Mouse (Mus musculus) 416B (cell line): ENCODE data around the gene Krt80.

Experiments used
- DNase-seq: peaks from one replicate; pipeline ENCODE4 v3.0.0; 2011; ENCODE audit warnings: low read depth

Krt80 gene

GRCm38 (mm10) chr15:101374879-101375278, 4.9 kb upstream of the Krt80 start:
- peak; percentile 91 for DNase-seq

- DNase-seq = no peak
These were observed 3.4 kb upstream of the Krt80 start for GRCm38 (mm10) chr15:101373286-101373898.

- no peak for DNase-seq
These were observed 2.4 kb upstream of the Krt80 start for GRCm38 (mm10) chr15:101372131-101372977.

GRCm38 (mm10) chr15:101371141-101371985, 1.4 kb upstream of the Krt80 start:
- no peak for DNase-seq

GRCm38 (mm10) chr15:101369382-101370100, 421 bp downstream of the Krt80 start:
- no peak for DNase-seq

GRCm38 (mm10) chr15:101368502-101369381, 1.2 kb downstream of the Krt80 start:
- DNase-seq = no peak

- no peak for DNase-seq
These were observed 1.9 kb downstream of the Krt80 start for GRCm38 (mm10) chr15:101368015-101368414.

GRCm38 (mm10) chr15:101367497-101367896, 2.5 kb downstream of the Krt80 start:
- DNase-seq = no peak

GRCm38 (mm10) chr15:101366926-101367325, 3.0 kb downstream of the Krt80 start:
- DNase-seq = no peak

GRCm38 (mm10) chr15:101366482-101366881, 3.5 kb downstream of the Krt80 start:
- DNase-seq = no peak

- no peak for DNase-seq
These were observed 4.2 kb downstream of the Krt80 start for GRCm38 (mm10) chr15:101365721-101366120.

- peak; percentile 47 for DNase-seq
These were observed 4.9 kb downstream of the Krt80 start for GRCm38 (mm10) chr15:101364891-101365671.

- peak; percentile 65 for DNase-seq
These were observed 5.5 kb downstream of the Krt80 start for GRCm38 (mm10) chr15:101364425-101364824.

- DNase-seq = no peak
These were observed 6.0 kb downstream of the Krt80 start for GRCm38 (mm10) chr15:101363933-101364332.

GRCm38 (mm10) chr15:101362393-101363010, 7.5 kb downstream of the Krt80 start:
- no peak for DNase-seq

- DNase-seq = no peak
These were observed 14.6 kb downstream of the Krt80 start for GRCm38 (mm10) chr15:101355382-101355786.

GRCm38 (mm10) chr15:101352706-101353465, 17.1 kb downstream of the Krt80 start:
- DNase-seq = no peak

- no peak for DNase-seq
These were observed 17.9 kb downstream of the Krt80 start for GRCm38 (mm10) chr15:101352047-101352446.
